Mouse (Mus musculus) spleen, adult 2 months (tissue): ENCODE data around the gene Chml.

ENCODE experiments used
- CTCF ChIP-seq: fragments of 200-500 bp; IDR thresholded peaks from 2 replicates; pipeline ENCODE4 v1.5.1; 2011; ENCODE audit warnings: mild to moderate bottlenecking, inconsistent platforms; ENCODE audit not compliant: insufficient read depth, insufficient read length, insufficient replicate concordance; ENCODE audit errors: extremely low read depth
- POLR2A ChIP-seq: fragments of 200-500 bp; IDR thresholded peaks from 2 replicates; pipeline ENCODE4 v1.6.1; 2011; ENCODE audit warnings: low read depth, low read length, inconsistent platforms

DNA sequence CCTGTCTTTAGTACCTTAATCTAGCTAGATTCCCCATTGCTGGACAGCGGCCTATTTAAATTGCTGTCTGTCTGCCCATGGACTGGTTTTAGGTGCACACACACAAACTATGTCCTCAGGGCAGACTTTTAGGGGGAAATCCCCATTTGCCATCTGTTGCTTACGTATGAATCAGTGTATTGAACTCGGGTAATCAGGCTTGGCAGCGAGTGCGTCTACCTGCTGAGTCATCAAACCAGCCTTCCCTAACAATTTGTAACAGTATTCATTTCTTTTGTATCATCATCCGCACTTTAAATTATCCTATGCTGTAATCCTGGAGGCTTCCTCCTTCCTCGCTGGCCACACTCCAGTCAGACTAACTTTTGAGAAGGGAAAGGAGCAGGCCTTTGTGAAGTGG, 22.7 kb downstream of the Chml start:
- TF ChIP-seq CTCF, result no peak
- no peak for TF ChIP-seq POLR2A
